Mouse (Mus musculus): ENCODE measurements around the gene Polr2j.

- TF ChIP-seq CTCF (conservative IDR thresholded peaks at IDR 0.05 in 1 of 2, IDR thresholded peaks at IDR 0.05 in 1 of 2; ENCODE audit: low read depth in 2 of 2, low read length in 2 of 2) (no peak), POLR2AphosphoS2 (IDR thresholded peaks at IDR 0.05; ENCODE audit: low read depth, low read length) (no peak), EP300 (IDR thresholded peaks at IDR 0.05; ENCODE audit: low read length) (no peak), USF1 (IDR thresholded peaks at IDR 0.05; ENCODE audit: low read depth, low read length) (no peak), GABPA (IDR thresholded peaks at IDR 0.05; ENCODE audit: insufficient replicate concordance, low read depth, low read length) (no peak), POLR2A (IDR thresholded peaks at IDR 0.05; ENCODE audit: low read depth, low read length) (no peak), MAX (IDR thresholded peaks at IDR 0.05; ENCODE audit: low read length) (no peak), HCFC1 (IDR thresholded peaks at IDR 0.05; ENCODE audit: low read depth, low read length) (no peak), JUN (IDR thresholded peaks at IDR 0.05; ENCODE audit: insufficient read depth, low read depth, low read length) (no peak), NELFE (IDR thresholded peaks at IDR 0.05; ENCODE audit: low read depth, low read length) (no peak), USF2 (conservative IDR thresholded peaks at IDR 0.05; ENCODE audit: low read depth, low read length) (no peak), IRF4 (IDR thresholded peaks at IDR 0.05; ENCODE audit: low read depth, low read length) (no peak)
These were observed 48.8 kb downstream of the Polr2j start for GRCm38 (mm10) chr5:136165246-136165645.
